Mouse (Mus musculus) stomach, embryonic 16.5 days (tissue): Measurements from ENCODE around the gene Tgfb1i1. TPM values are rescaled to one million over a fixed set of nuclear protein-coding genes. Genes with fewer than 3 reads are reported as not detected.

Source experiments
- ATAC-seq: fragments of 200-750 bp; cut with Nextera tagmentation; 2 replicates; pipeline ENCODE4 v1.8.0; 2017; ENCODE audit warnings: moderate number of reproducible peaks, moderate TSS enrichment; ENCODE audit not compliant: insufficient read depth, low FRiP score
- H3K27ac ChIP-seq: fragments of 300-500 bp; sonication (generic); 2 replicates; pipeline ENCODE4 v1.5.1; 2014; ENCODE audit warnings: low read length
- H3K27me3 ChIP-seq: fragments of 300-500 bp; sonication (generic); 2 replicates; pipeline ENCODE4 v1.6.1; 2014; ENCODE audit warnings: low read length, control low read depth, mixed read lengths; ENCODE audit not compliant: control insufficient read depth, insufficient read depth
- H3K36me3 ChIP-seq: fragments of 300-500 bp; sonication (generic); 2 replicates; pipeline ENCODE4 v1.6.1; 2014; ENCODE audit warnings: low read length; ENCODE audit not compliant: control insufficient read depth, insufficient read depth
- H3K4me1 ChIP-seq: fragments of 300-500 bp; sonication (generic); 2 replicates; pipeline ENCODE4 v1.6.1; 2014; ENCODE audit warnings: low read length, control low read depth, mixed read lengths; ENCODE audit not compliant: control insufficient read depth, insufficient read depth
- H3K4me2 ChIP-seq: fragments of 300-500 bp; sonication (generic); 2 replicates; pipeline ENCODE4 v1.6.1; 2014; ENCODE audit warnings: low read depth, low read length, mixed read lengths
- H3K4me3 ChIP-seq: fragments of 300-500 bp; sonication (generic); replicated peaks from 2 replicates; pipeline ENCODE4 v1.5.1; 2014; ENCODE audit warnings: mild to moderate bottlenecking, low read length
- H3K9ac ChIP-seq: fragments of 300-500 bp; sonication (generic); 2 replicates; pipeline ENCODE4 v1.6.1; 2014; ENCODE audit warnings: low read length
- H3K9me3 ChIP-seq: fragments of 300-500 bp; sonication (generic); replicated peaks from 2 replicates; pipeline ENCODE4 v1.6.1; 2016; ENCODE audit warnings: low read length, control low read depth; ENCODE audit not compliant: control insufficient read depth
- WGBS: fragments of 180-500 bp; shearing (Covaris S2); extraction: QIAGEN DNeasy Blood & Tissue Kit; methylation state at CpG from one replicate; pipeline ENCODE4 v1.1.7; 2014; 5-methylcytosine and 5-hydroxymethylcytosine counted together
- polyA plus RNA-seq: library from polyadenylated mRNA; unstranded; fragments of >200 nt; fragmentation: Nextera tagmentation; extraction: Ambion mirVana; gene quantifications from 2 replicates; pipeline ENCODE4 v1.2.1, GENCODE M21; 2015

Tgfb1i1 gene
- polyA plus RNA-seq, 1 experiment from 2014 or later: 234 TPM

DNA sequence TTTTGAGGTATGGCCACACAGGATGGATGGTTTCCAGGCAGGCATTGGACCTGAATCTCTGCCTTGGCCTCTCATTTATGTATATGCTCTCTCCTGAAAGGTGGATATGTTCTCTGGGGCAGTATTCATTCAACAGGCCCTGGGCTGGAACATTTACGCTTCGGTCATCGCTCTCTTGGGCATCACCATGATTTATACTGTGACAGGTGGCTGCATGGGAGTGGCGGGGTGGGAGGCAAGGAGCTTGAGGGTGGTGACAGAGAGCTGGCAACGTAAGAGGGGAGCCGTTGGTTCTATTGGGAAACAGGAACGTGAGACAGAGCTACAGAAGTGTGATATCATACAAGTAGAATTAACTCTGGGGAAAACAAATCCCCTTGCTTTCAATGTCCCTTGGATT lies 21.2 kb downstream of the Tgfb1i1 start:
- no peak overlapping the region for H3K4me3 ChIP-seq
- no peak overlapping the region for H3K4me2 ChIP-seq
- 79% methylated on average over 7 of the region's 7 CpGs for WGBS
- 0 out of 2 replicates have a peak, but pooled peaks cover 3% of the 10 kb centered on the region for H3K4me1 ChIP-seq
- H3K27ac ChIP-seq: no peak overlapping the region
- H3K36me3 ChIP-seq: 0 out of 2 replicates have a peak, but pooled peaks cover 5% of the 10 kb centered on the region
- H3K9ac ChIP-seq: no peak overlapping the region
- no peaks in the 10 kb centered on the region for H3K9me3 ChIP-seq
- ATAC-seq: no peak
- H3K27me3 ChIP-seq: no peaks in the 10 kb centered on the region

DNA sequence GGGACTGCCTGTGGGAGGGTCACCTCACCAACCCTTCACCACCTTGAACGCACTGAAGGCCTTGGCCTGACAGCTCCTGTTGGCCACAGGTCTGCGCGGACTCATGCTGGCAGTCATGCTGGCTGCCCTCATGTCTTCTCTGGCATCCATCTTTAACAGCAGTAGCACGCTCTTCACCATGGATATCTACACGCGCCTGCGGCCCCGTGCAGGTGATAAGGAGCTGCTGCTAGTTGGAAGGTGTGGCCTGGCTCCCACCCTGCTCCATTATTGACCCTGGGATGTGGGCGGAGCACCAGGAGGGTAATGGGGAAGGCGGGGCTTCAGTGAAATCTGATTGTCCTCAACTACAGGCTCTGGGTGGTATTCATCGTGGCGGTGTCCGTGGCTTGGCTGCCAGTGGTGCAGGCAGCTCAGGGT lies 23.8 kb downstream of the Tgfb1i1 start:
- no peak overlapping the region for H3K27ac ChIP-seq
- peak; percentile 87 for ATAC-seq
- H3K4me3 ChIP-seq: no peak overlapping the region
- 0 out of 2 replicates have a peak, but pooled peaks cover 3% of the 10 kb centered on the region for H3K4me1 ChIP-seq
- no peak overlapping the region for H3K9ac ChIP-seq
- 47% methylated on average over 13 of the region's 13 CpGs for WGBS
- H3K9me3 ChIP-seq: no peaks in the 10 kb centered on the region
- peaks cover 14% of the 10 kb centered on the region; the same call in 1 of the 2 replicates for H3K36me3 ChIP-seq
- 0 out of 2 replicates have a peak overlapping the region, but pooled peaks have one; percentile 15 for H3K4me2 ChIP-seq
- no peaks in the 10 kb centered on the region for H3K27me3 ChIP-seq

DNA sequence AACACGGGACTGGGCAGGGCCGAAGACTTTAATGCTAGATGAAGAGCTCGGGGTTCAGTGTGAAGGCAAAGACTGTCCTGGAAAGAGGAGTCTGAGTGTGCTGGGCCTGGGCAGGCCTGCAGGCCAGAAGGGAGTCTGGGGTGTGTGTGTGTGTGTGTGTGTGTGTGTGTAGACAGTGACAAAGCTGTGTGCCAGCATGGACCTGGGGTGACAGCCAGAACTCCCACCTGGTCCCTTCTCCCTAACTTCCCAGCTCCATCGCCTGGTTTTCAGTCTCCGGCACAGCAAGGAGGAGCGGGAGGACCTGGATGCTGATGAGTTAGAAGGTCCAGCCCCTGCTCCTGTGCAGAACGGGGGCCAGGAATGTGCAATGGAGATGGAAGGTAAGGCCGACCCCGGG lies 24.9 kb downstream of the Tgfb1i1 start:
- no peaks in the 10 kb centered on the region for H3K9me3 ChIP-seq
- H3K4me1 ChIP-seq: 0 out of 2 replicates have a peak, but pooled peaks cover 3% of the 10 kb centered on the region
- no peaks in the 10 kb centered on the region for H3K27me3 ChIP-seq
- H3K36me3 ChIP-seq: peaks cover 14% of the 10 kb centered on the region; the same call in 1 of the 2 replicates
- H3K4me3 ChIP-seq: no peak overlapping the region
- no peak overlapping the region for H3K4me2 ChIP-seq
- H3K9ac ChIP-seq: no peak overlapping the region
- H3K27ac ChIP-seq: no peak overlapping the region
- no peak for ATAC-seq
- WGBS: 94% methylated on average over 9 of the region's 9 CpGs

DNA sequence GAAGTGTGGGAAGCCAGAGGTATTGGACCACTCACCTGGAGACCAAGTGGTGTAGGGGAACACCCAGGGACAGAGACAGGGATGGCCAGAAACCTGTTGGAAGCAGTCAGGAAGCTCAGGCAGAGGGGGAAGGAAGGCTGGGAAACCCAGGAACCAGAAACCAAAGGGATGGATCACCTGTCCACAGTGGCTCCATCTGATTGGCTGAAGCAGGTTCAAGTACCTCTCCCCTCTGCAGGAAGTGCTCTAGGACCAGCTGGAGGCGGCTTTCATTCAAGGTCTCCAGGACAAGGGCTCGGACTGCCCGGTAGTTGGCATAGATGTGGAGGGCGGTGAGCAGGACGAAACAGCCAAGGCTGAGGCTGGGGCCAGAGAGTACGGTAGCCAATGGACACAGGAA lies 29.4 kb downstream of the Tgfb1i1 start:
- WGBS: 95% methylated on average over 6 of the region's 6 CpGs
- Histone ChIP-seq H3K4me3 (no peak overlapping the region), H3K4me2 (no peak overlapping the region), H3K4me1 (peaks cover 5% of the 10 kb centered on the region; the same call in 1 of the 2 replicates), H3K27me3 (no peaks in the 10 kb centered on the region), H3K9me3 (no peaks in the 10 kb centered on the region), H3K9ac (no peak overlapping the region), H3K27ac (no peak overlapping the region), H3K36me3 (peaks cover 17% of the 10 kb centered on the region; the same call in 1 of the 2 replicates)
- ATAC-seq: no peak

DNA sequence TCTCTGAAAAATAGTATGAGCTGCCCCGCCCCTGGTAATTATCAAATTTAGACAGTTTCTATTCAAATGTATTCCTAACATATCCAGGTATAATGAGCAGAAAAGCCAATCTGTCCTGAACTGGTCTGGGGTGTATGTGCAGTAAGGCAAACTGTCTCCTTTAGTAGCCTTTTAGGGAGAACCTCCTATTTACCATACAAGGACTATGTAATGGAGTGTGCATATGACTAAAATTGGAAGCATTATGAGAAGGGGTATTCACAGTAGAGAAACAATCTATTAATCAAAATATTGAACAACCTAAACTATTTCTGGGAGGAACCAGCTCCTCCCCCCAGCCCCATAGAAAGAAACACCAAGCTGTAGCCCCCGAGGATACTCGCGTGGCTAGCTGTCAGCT lies 33.1 kb downstream of the Tgfb1i1 start:
- Histone ChIP-seq H3K4me2 (no peak overlapping the region), H3K27ac (peak overlapping the region; percentile 36; the same call in 1 of the 2 replicates), H3K36me3 (peaks cover 4% of the 10 kb centered on the region; the same call in 1 of the 2 replicates), H3K27me3 (no peaks in the 10 kb centered on the region), H3K9me3 (no peaks in the 10 kb centered on the region), H3K9ac (no peak overlapping the region), H3K4me3 (no peak overlapping the region), H3K4me1 (peaks cover 7% of the 10 kb centered on the region; the same call in 1 of the 2 replicates)
- ATAC-seq: peak; percentile 55
- 89% methylated on average over 4 of the region's 4 CpGs for WGBS

DNA sequence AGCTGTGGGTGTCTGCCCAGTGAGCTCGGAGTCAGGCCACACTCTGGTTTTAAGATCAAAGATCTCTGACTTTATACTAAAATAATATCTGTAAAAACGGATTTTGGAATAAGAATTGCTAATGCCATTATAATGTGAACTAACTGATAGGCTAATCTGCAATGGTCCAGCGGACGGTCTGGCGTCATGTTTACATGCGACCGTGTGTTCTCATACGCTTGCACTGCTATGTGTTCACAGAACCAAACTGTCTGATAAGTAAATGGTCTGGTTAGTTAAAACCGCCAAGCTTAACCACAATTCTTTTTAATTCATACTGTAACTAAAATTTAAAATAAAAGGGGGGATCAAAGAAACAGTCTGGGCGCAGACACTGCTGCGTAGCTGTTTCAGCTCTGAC lies 35.2 kb downstream of the Tgfb1i1 start:
- H3K27ac ChIP-seq: no peak overlapping the region
- H3K4me3 ChIP-seq: no peak overlapping the region
- no peaks in the 10 kb centered on the region for H3K9me3 ChIP-seq
- no peak overlapping the region for H3K4me2 ChIP-seq
- no peak overlapping the region for H3K9ac ChIP-seq
- WGBS: 87% methylated on average over 11 of the region's 11 CpGs
- no peak for ATAC-seq
- 0 out of 2 replicates have a peak, but pooled peaks cover 3% of the 10 kb centered on the region for H3K36me3 ChIP-seq
- H3K4me1 ChIP-seq: peaks cover 7% of the 10 kb centered on the region; the same call in 1 of the 2 replicates
- H3K27me3 ChIP-seq: no peaks in the 10 kb centered on the region

DNA sequence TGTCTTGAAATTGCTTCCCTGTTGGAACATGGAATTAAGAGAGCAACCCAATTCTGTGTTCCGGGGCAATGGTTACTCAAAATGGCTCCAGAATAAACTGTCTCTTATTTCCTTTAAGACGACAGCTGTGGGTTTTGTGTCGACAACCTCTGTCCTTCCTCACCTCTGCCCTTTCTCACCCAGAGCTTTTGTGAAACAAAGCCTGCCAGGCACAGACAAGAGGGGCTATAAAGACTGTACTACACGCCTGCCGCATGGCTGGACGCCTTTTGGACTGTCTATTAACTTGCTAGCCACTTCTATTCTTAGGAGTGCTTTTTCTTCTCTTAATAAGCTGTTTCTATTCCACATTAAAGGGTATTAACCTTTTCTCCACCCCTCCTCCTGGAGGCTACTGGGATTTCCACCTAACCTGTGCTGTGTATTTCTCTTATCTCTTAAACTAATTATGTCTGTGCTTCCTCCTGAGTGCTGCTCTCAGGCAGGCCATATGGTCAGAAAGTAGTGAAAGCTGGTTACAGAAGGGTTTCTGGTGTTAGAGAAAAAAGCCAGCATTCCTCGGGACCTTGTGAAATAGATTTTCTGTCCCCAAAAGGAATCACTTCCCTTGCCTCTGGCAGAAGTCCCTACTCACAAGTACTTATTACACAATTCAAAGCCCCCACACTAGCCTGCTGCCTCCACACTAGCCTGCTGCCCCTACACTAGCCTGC lies 36.1 kb downstream of the Tgfb1i1 start:
- H3K9me3 ChIP-seq: no peaks in the 10 kb centered on the region
- no peak overlapping the region for H3K9ac ChIP-seq
- no peaks in the 10 kb centered on the region for H3K27me3 ChIP-seq
- 37% methylated on average over 7 of the region's 7 CpGs for WGBS
- H3K4me2 ChIP-seq: no peak overlapping the region
- no peak overlapping the region for H3K27ac ChIP-seq
- H3K4me1 ChIP-seq: peaks cover 6% of the 10 kb centered on the region; the same call in 1 of the 2 replicates
- H3K4me3 ChIP-seq: no peak overlapping the region
- 0 out of 2 replicates have a peak, but pooled peaks cover 6% of the 10 kb centered on the region for H3K36me3 ChIP-seq
- ATAC-seq: no peak

DNA sequence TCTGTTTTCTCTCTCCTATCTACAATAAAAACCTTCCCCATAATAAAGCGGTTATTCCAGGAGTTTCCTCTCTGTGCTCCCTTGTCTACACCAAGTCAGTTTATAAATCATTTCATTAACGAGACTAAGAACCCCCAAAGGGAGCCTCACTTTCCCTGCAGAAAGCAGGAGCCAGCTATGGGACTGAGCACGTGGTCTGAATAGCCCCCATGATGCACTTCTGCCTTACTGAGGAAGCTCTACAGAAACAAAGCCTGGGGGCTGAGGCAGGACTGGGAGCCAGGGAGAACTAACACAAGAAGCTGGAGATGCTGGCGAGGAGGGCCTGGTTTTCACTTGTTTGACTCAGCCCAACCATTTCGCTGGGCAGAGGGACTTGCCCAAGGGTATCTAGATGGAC lies 37.4 kb downstream of the Tgfb1i1 start:
- Histone ChIP-seq H3K9ac (no peak overlapping the region), H3K27ac (peak overlapping the region; percentile 4; the same call in 1 of the 2 replicates), H3K4me3 (no peak overlapping the region), H3K4me2 (no peak overlapping the region), H3K27me3 (no peaks in the 10 kb centered on the region), H3K9me3 (no peaks in the 10 kb centered on the region), H3K36me3 (0 out of 2 replicates have a peak, but pooled peaks cover 6% of the 10 kb centered on the region), H3K4me1 (peaks cover 7% of the 10 kb centered on the region; the same call in 1 of the 2 replicates)
- no peak for ATAC-seq
- WGBS: 48% methylated on average over 5 of the region's 5 CpGs

DNA sequence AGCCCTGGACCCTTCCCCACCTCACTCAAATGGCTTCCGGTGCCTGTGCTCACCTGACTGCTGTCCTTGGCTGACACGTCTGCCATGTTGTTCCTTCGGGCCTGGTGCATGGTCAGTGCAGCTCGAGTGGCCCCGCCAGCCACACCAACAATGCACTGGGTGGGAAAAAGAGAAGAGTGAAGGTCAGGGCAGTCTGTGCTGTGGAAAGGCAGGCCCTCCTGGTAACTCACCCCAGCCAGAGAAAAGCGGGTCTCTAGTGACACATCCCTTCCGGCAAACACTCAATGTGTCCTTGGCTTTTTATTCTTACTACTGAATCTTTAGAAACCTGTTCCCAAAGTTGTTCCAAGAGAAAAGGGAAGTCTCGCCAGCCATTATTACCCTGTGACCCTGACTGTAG lies 38.4 kb downstream of the Tgfb1i1 start:
- 82% methylated on average over 8 of the region's 8 CpGs for WGBS
- ATAC-seq: no peak

More for the DNA sequence above, 38.4 kb downstream of the Tgfb1i1 start:
- Histone ChIP-seq H3K4me3 (no peak overlapping the region), H3K36me3 (0 out of 2 replicates have a peak, but pooled peaks cover 4% of the 10 kb centered on the region), H3K4me1 (peaks cover 8% of the 10 kb centered on the region; the same call in 1 of the 2 replicates), H3K27ac (no peak overlapping the region), H3K4me2 (no peak overlapping the region), H3K9ac (no peak overlapping the region), H3K9me3 (no peaks in the 10 kb centered on the region), H3K27me3 (no peaks in the 10 kb centered on the region)
